ENCODE assay signal across 8 mouse cellular contexts in the genomic region with DNA sequence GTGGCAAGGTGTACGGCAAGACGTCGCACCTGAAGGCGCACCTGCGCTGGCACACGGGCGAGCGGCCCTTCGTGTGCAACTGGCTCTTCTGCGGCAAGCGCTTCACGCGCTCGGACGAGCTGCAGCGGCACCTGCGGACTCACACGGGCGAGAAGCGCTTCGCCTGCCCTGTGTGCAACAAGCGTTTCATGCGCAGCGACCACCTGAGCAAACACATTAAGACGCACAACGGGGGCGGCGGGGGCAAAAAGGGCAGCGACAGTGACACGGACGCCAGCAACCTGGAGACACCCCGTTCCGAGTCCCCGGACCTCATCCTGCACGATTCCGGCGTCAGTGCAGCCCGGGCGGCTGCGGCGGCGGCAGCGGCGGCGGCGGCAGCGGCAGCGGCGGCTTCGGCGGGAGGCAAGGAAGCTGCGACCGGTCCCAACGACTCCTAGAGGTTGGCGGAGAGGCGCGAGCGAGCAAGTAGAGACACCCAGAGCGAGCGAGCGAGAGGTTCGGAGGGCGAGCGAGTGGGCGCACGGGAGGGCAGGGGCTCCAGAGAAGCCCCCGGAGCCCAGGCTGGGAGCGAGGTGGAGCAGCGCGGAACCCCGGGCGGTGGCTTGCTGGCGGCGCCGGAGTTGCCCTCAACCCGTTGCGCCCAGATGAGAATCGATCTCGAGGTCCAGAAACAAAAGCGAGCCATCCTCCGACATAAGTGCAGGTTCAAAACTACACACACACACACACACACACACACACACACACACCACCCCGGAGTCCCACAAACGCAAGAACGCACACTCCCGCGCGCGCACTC. TPM values are rescaled to one million over a fixed set of nuclear protein-coding genes. Genes with fewer than 3 reads are reported as not detected.
DNase-seq lines count a peak whose midpoint lies in the region; ATAC-seq lines count a peak whose summit lies in the region.

No protein-coding gene starts in this region.

- no peaks in the 10 kb centered on the region for H3K36me3 ChIP-seq in lung, embryonic 15.5 days
- H3K36me3 ChIP-seq in heart, embryonic 15.5 days: no peaks in the 10 kb centered on the region
- no peaks in the 10 kb centered on the region for H3K36me3 ChIP-seq in limb, embryonic 12.5 days
- no peaks in the 10 kb centered on the region for H3K36me3 ChIP-seq in neural tube, embryonic 12.5 days

- H3K27ac ChIP-seq in lung, embryonic 15.5 days: no peak overlapping the region
- H3K27ac ChIP-seq in brown adipose tissue, adult 24 weeks (replicated peaks; ENCODE audit: low read depth, low read length): no peak overlapping the region
- no peak overlapping the region for H3K27ac ChIP-seq in heart, embryonic 15.5 days
- peak overlapping the region; percentile 23; the same call in 1 of the 2 replicates for H3K27ac ChIP-seq in limb, embryonic 12.5 days
- H3K27ac ChIP-seq in neural tube, embryonic 12.5 days: no peak overlapping the region

- peak overlapping the region; percentile 77 for H3K4me2 ChIP-seq in lung, embryonic 15.5 days
- peak overlapping the region; percentile 73 for H3K4me2 ChIP-seq in heart, embryonic 15.5 days
- H3K4me2 ChIP-seq in limb, embryonic 12.5 days: peak overlapping the region; percentile 75
- peak overlapping the region; percentile 62 for H3K4me2 ChIP-seq in neural tube, embryonic 12.5 days (replicated peaks)

- H3K27me3 ChIP-seq in lung, embryonic 15.5 days: peaks cover 85% of the 10 kb centered on the region
- H3K27me3 ChIP-seq in heart, embryonic 15.5 days: peaks cover 84% of the 10 kb centered on the region
- peaks cover 85% of the 10 kb centered on the region for H3K27me3 ChIP-seq in limb, embryonic 12.5 days
- H3K27me3 ChIP-seq in neural tube, embryonic 12.5 days (replicated peaks): peaks cover 77% of the 10 kb centered on the region

- H3K4me1 ChIP-seq in lung, embryonic 15.5 days: peaks cover 61% of the 10 kb centered on the region
- H3K4me1 ChIP-seq in brown adipose tissue, adult 24 weeks (ENCODE audit: control insufficient read depth, insufficient read depth, insufficient read length, low read length): peaks cover 3% of the 10 kb centered on the region; the same call in 1 of the 2 replicates
- H3K4me1 ChIP-seq in heart, embryonic 15.5 days (replicated peaks): peaks cover 60% of the 10 kb centered on the region
- peaks cover 69% of the 10 kb centered on the region for H3K4me1 ChIP-seq in limb, embryonic 12.5 days (replicated peaks)
- H3K4me1 ChIP-seq in neural tube, embryonic 12.5 days: peaks cover 56% of the 10 kb centered on the region

- under 1% methylated on average over 86 of the region's 88 CpGs for WGBS in lung, embryonic 15.5 days
- under 1% methylated on average over 88 of the region's 88 CpGs for WGBS in heart, embryonic 15.5 days
- under 1% methylated on average over 88 of the region's 88 CpGs for WGBS in limb, embryonic 12.5 days
- under 1% methylated on average over 88 of the region's 88 CpGs for WGBS in neural tube, embryonic 12.5 days

- no peak for ATAC-seq in lung, embryonic 15.5 days (ENCODE audit: borderline replicate concordance, extremely low read depth, low FRiP score, low TSS enrichment)
- 0 out of 2 replicates have a peak, but pooled peaks have one; percentile 7 for ATAC-seq in heart, embryonic 15.5 days (replicated peaks; ENCODE audit: insufficient number of reproducible peaks, insufficient read depth, low FRiP score, low read depth)
- ATAC-seq in limb, embryonic 12.5 days (ENCODE audit: insufficient number of reproducible peaks, insufficient read depth, low FRiP score, low TSS enrichment, low read depth): no peak
- no peak for ATAC-seq in neural tube, embryonic 12.5 days (ENCODE audit: low FRiP score, low read depth)
- no peak for ATAC-seq in megakaryocyte-erythroid progenitor cell, adult 5-6 weeks (replicated peaks; ENCODE audit: low FRiP score, low TSS enrichment, poor library complexity, severe bottlenecking)

- no peak for DNase-seq in lung, postnatal 36 days
- no peak for DNase-seq in c-Kit-positive CD71-positive TER-119-positive erythroid progenitor cells, embryonic 14.5 days (ENCODE audit: low spot score)

- H3K9me3 ChIP-seq in lung, embryonic 15.5 days: no peaks in the 10 kb centered on the region
- no peaks in the 10 kb centered on the region for H3K9me3 ChIP-seq in heart, embryonic 15.5 days (replicated peaks)
- H3K9me3 ChIP-seq in limb, embryonic 12.5 days: no peaks in the 10 kb centered on the region
- H3K9me3 ChIP-seq in neural tube, embryonic 12.5 days: no peaks in the 10 kb centered on the region

- H3K9ac ChIP-seq in lung, embryonic 15.5 days: no peak overlapping the region
- H3K9ac ChIP-seq in heart, embryonic 15.5 days: no peak overlapping the region
- peak overlapping the region; percentile 66 for H3K9ac ChIP-seq in limb, embryonic 12.5 days (replicated peaks)
- H3K9ac ChIP-seq in neural tube, embryonic 12.5 days: peak overlapping the region; percentile 53

- peak overlapping the region; percentile 39 for H3K4me3 ChIP-seq in lung, embryonic 15.5 days
- H3K4me3 ChIP-seq in brown adipose tissue, adult 24 weeks (ENCODE audit: insufficient read depth, low read depth, low read length): peak overlapping the region; percentile 32
- peak overlapping the region; percentile 52 for H3K4me3 ChIP-seq in heart, embryonic 15.5 days
- peak overlapping the region; percentile 48 for H3K4me3 ChIP-seq in limb, embryonic 12.5 days (replicated peaks)
- peak overlapping the region; percentile 40 for H3K4me3 ChIP-seq in neural tube, embryonic 12.5 days

RNA-seq across cellular contexts. Expression of gene Sp9, which starts 2.6 kb away (rescaled TPM):
- polyA plus RNA-seq in lung, embryonic 15.5 days (2015; fragmentation: Nextera tagmentation; extraction: Ambion mirVana): not detected in 2 replicates
- not detected in 2 replicates for polyA plus RNA-seq in brown adipose tissue, adult 24 weeks (2012; ENCODE audit: insufficient read depth, insufficient read length, missing spikeins)
- not detected in 2 replicates for polyA plus RNA-seq in heart, embryonic 15.5 days (2015; fragmentation: Nextera tagmentation; extraction: Ambion mirVana)
- polyA plus RNA-seq in limb, embryonic 12.5 days (2016; fragmentation: Nextera tagmentation; extraction: Ambion mirVana): 2.5 and 3.0 TPM in 2 replicates
- 2.2 and 2.7 TPM in 2 replicates for polyA plus RNA-seq in neural tube, embryonic 12.5 days (2016; fragmentation: Nextera tagmentation; extraction: Ambion mirVana)
- not detected in 2 replicates for total RNA-seq in megakaryocyte-erythroid progenitor cell, adult 5-6 weeks (2014; fragmentation: Nextera tagmentation)
- 0.47 TPM in 1 of 2 replicates, not detected in the other for total RNA-seq in megakaryocyte-erythroid progenitor cell, adult 5-6 weeks (2017)

RNA-seq across cellular contexts. Expression of gene Scrn3, which starts 38.1 kb away (rescaled TPM):
- 18.1 and 21.1 TPM in 2 replicates for polyA plus RNA-seq in lung, embryonic 15.5 days (2015; fragmentation: Nextera tagmentation; extraction: Ambion mirVana)
- polyA plus RNA-seq in brown adipose tissue, adult 24 weeks (2012; ENCODE audit: insufficient read depth, insufficient read length, missing spikeins): 30.1 and 32.1 TPM in 2 replicates
- polyA plus RNA-seq in heart, embryonic 15.5 days (2015; fragmentation: Nextera tagmentation; extraction: Ambion mirVana): 13.2 and 13.4 TPM in 2 replicates
- 17.9 and 18.7 TPM in 2 replicates for polyA plus RNA-seq in limb, embryonic 12.5 days (2016; fragmentation: Nextera tagmentation; extraction: Ambion mirVana)
- 11.2 and 12.3 TPM in 2 replicates for polyA plus RNA-seq in neural tube, embryonic 12.5 days (2016; fragmentation: Nextera tagmentation; extraction: Ambion mirVana)
- 33.3 and 38.3 TPM in 2 replicates for total RNA-seq in megakaryocyte-erythroid progenitor cell, adult 5-6 weeks (2014; fragmentation: Nextera tagmentation)
- total RNA-seq in megakaryocyte-erythroid progenitor cell, adult 5-6 weeks (2017): 54.5 and 79.7 TPM in 2 replicates

RNA-seq across cellular contexts. Expression of gene Cir1, which starts 38.2 kb away (rescaled TPM):
- 24.5 and 25.7 TPM in 2 replicates for polyA plus RNA-seq in lung, embryonic 15.5 days (2015; fragmentation: Nextera tagmentation; extraction: Ambion mirVana)
- 9.6 and 13.2 TPM in 2 replicates for polyA plus RNA-seq in brown adipose tissue, adult 24 weeks (2012; ENCODE audit: insufficient read depth, insufficient read length, missing spikeins)
- polyA plus RNA-seq in heart, embryonic 15.5 days (2015; fragmentation: Nextera tagmentation; extraction: Ambion mirVana): 15.0 and 16.7 TPM in 2 replicates
- polyA plus RNA-seq in limb, embryonic 12.5 days (2016; fragmentation: Nextera tagmentation; extraction: Ambion mirVana): 26.0 and 27.3 TPM in 2 replicates
- 23.9 and 24.6 TPM in 2 replicates for polyA plus RNA-seq in neural tube, embryonic 12.5 days (2016; fragmentation: Nextera tagmentation; extraction: Ambion mirVana)
- 20.2 and 28.4 TPM in 2 replicates for total RNA-seq in megakaryocyte-erythroid progenitor cell, adult 5-6 weeks (2014; fragmentation: Nextera tagmentation)
- 28.3 and 36.9 TPM in 2 replicates for total RNA-seq in megakaryocyte-erythroid progenitor cell, adult 5-6 weeks (2017)

RNA-seq across cellular contexts. Expression of gene Ola1, which starts 55.6 kb away (rescaled TPM):
- polyA plus RNA-seq in lung, embryonic 15.5 days (2015; fragmentation: Nextera tagmentation; extraction: Ambion mirVana): 75.0 and 80.1 TPM in 2 replicates
- polyA plus RNA-seq in brown adipose tissue, adult 24 weeks (2012; ENCODE audit: insufficient read depth, insufficient read length, missing spikeins): 68.3 and 79.2 TPM in 2 replicates
- 57.7 and 59.2 TPM in 2 replicates for polyA plus RNA-seq in heart, embryonic 15.5 days (2015; fragmentation: Nextera tagmentation; extraction: Ambion mirVana)
- polyA plus RNA-seq in limb, embryonic 12.5 days (2016; fragmentation: Nextera tagmentation; extraction: Ambion mirVana): 120 and 121 TPM in 2 replicates
- polyA plus RNA-seq in neural tube, embryonic 12.5 days (2016; fragmentation: Nextera tagmentation; extraction: Ambion mirVana): 84.5 and 86.3 TPM in 2 replicates
- total RNA-seq in megakaryocyte-erythroid progenitor cell, adult 5-6 weeks (2014; fragmentation: Nextera tagmentation): 97.4 and 126 TPM in 2 replicates
- total RNA-seq in megakaryocyte-erythroid progenitor cell, adult 5-6 weeks (2017): 149 and 159 TPM in 2 replicates

Comparison
In these comparisons a context has a peak if more than half of its experiments do, and no peak if none do; other contexts are left out.
1. H3K9ac ChIP-seq: peak in limb, embryonic 12.5 days (single experiment) and neural tube, embryonic 12.5 days (single experiment); none in lung, embryonic 15.5 days (single experiment) and heart, embryonic 15.5 days (single experiment).
2. Peak in every context shown above with its lines, with median percentiles within 50 percentile points of each other: H3K4me2 ChIP-seq and H3K4me3 ChIP-seq.